Mouse (Mus musculus) intestine, embryonic 16.5 days (tissue): ENCODE measurements around the gene Desi1. TPM values are rescaled to one million over a fixed set of nuclear protein-coding genes. Genes with fewer than 3 reads are reported as not detected.

Experiments used
- ATAC-seq: fragments of 200-750 bp; cut with Nextera tagmentation; 2 replicates; pipeline ENCODE4 v1.8.0; 2017; ENCODE audit warnings: moderate TSS enrichment, moderate library complexity
- H3K27ac ChIP-seq: fragments of 300-500 bp; sonication (generic); 2 replicates; pipeline ENCODE4 v1.5.1; 2014; ENCODE audit warnings: mild to moderate bottlenecking, low read length
- H3K27me3 ChIP-seq: fragments of 300-500 bp; sonication (generic); replicated peaks from 2 replicates; pipeline ENCODE4 v1.6.1; 2014; ENCODE audit warnings: low read length, control low read depth, mixed read lengths; ENCODE audit not compliant: control insufficient read depth, insufficient read depth
- H3K36me3 ChIP-seq: fragments of 300-500 bp; sonication (generic); 2 replicates; pipeline ENCODE4 v1.6.1; 2014; ENCODE audit warnings: low read length, control low read depth; ENCODE audit not compliant: control insufficient read depth, insufficient read depth
- H3K4me1 ChIP-seq: fragments of 300-500 bp; sonication (generic); 2 replicates; pipeline ENCODE4 v1.6.1; 2014; ENCODE audit warnings: low read length, control low read depth, mixed read lengths; ENCODE audit not compliant: control insufficient read depth, insufficient read depth
- H3K4me2 ChIP-seq: fragments of 300-500 bp; sonication (generic); 2 replicates; pipeline ENCODE4 v1.6.1; 2014; ENCODE audit warnings: low read depth, low read length, control low read depth
- H3K4me3 ChIP-seq: fragments of 300-500 bp; sonication (generic); 2 replicates; pipeline ENCODE4 v1.5.1; 2014; ENCODE audit warnings: mild to moderate bottlenecking, low read length
- H3K9ac ChIP-seq: fragments of 300-500 bp; sonication (generic); 2 replicates; pipeline ENCODE4 v1.6.1; 2014; ENCODE audit warnings: low read depth, low read length
- H3K9me3 ChIP-seq: fragments of 300-500 bp; sonication (generic); 2 replicates; pipeline ENCODE4 v1.6.1; 2016; ENCODE audit warnings: low read length, control low read depth; ENCODE audit not compliant: control insufficient read depth
- WGBS: fragments of 180-500 bp; shearing (Covaris S2); extraction: QIAGEN DNeasy Blood & Tissue Kit; methylation state at CpG from one replicate; pipeline ENCODE4 v1.1.7; 2014; 5-methylcytosine and 5-hydroxymethylcytosine counted together
- polyA plus RNA-seq: library from polyadenylated mRNA; unstranded; fragments of >200 nt; fragmentation: Nextera tagmentation; extraction: Ambion mirVana; gene quantifications from 2 replicates; pipeline ENCODE4 v1.2.1, GENCODE M21; 2015

Desi1 gene
- polyA plus RNA-seq, 1 experiment from 2014 or later, result 19.6 TPM

DNA sequence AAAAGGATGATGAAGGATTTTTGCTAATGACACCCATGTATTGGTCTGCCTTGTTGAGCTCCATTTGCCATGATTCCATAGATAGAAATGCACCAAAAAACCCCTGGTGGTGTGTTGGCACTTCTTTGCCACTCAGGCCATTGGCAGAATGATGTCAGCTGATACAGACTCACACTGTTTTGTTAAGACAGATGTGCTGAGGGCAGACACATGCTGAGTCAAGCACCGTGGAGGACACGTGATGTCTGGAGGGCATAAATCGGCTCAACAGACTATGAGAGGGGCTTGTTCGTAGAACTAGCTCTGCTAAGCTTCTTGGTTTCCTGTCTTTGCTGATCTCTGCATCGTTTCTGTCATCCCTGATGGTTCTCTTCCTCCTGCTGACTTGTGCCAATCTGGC lies 18.9 kb upstream of the Desi1 start:
- ATAC-seq, result no peak

GRCm38 (mm10) chr15:82047080-82047883 lies 13.6 kb upstream of the Desi1 start, which contains the start of gene Snu13:
Snu13 (minus strand) TSS chr15:82047598.
- WGBS, result under 1% methylated on average over 74 of the region's 74 CpGs
- Histone ChIP-seq H3K4me1 (peaks cover 13% of the 10 kb centered on the region), H3K27ac (peak within 1 kb of the TSS; percentile 85), H3K36me3 (peaks cover 3% of the 10 kb centered on the region; the same call in 1 of the 2 replicates), H3K9ac (peak within 1 kb of the TSS; percentile 99), H3K4me3 (peak within 1 kb of the TSS; percentile 99), H3K4me2 (peak within 1 kb of the TSS; percentile 90), H3K27me3 (no peaks in the 10 kb centered on the region), H3K9me3 (no peaks in the 10 kb centered on the region)
- ATAC-seq, result peak; percentile 91

More for the DNA sequence above, 18.9 kb upstream of the Desi1 start:
- Histone ChIP-seq H3K9me3 (no peaks in the 10 kb centered on the region), H3K27ac (no peak overlapping the region), H3K4me2 (no peak overlapping the region), H3K9ac (no peak overlapping the region), H3K4me1 (no peaks in the 10 kb centered on the region; the same call in 1 of the 2 replicates), H3K4me3 (no peak overlapping the region), H3K36me3 (no peaks in the 10 kb centered on the region), H3K27me3 (no peaks in the 10 kb centered on the region)
- WGBS, result 65% methylated on average over 5 of the region's 5 CpGs

DNA sequence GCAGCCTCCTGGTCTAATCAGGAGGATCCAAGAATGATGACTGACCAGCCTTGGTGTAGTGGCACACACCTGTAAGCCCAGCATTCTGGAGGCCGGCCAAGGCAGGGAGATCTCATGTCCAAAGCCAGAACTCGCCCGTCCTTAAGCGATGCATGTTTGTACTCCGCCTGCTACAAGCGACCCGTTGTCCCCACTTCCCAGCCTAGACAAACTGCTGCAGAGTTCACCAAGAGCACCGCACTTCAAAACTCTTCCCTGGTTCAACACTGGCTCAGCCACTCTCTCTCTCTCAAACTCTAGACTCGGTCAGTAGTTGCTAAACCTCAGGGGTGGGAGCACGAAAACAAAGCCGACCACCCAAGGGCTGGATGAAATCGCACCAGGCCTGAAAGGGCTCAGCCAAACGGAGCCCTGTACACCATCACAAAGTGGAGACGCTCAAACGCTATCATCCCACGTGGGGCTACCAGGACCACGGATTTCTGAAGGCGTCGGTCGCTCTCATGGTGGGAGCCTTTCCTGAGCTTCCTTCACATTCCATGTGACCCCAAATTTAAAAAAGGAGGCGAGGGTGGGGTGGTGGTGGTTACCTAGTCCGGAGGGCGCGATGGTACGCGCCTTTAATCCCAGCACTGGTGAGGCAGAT lies 12.7 kb upstream of the Desi1 start:
- peak overlapping the region; percentile 99 for H3K4me3 ChIP-seq
- peak; percentile 16; the same call in 1 of the 2 replicates for ATAC-seq
- peak overlapping the region; percentile 90 for H3K4me2 ChIP-seq
- WGBS, result 1% methylated on average over 26 of the region's 26 CpGs
- no peak overlapping the region for H3K27ac ChIP-seq
- H3K9me3 ChIP-seq, result no peaks in the 10 kb centered on the region
- H3K9ac ChIP-seq, result peak overlapping the region; percentile 99
- peaks cover 3% of the 10 kb centered on the region; the same call in 1 of the 2 replicates for H3K36me3 ChIP-seq
- peaks cover 13% of the 10 kb centered on the region for H3K4me1 ChIP-seq
- no peaks in the 10 kb centered on the region for H3K27me3 ChIP-seq

DNA sequence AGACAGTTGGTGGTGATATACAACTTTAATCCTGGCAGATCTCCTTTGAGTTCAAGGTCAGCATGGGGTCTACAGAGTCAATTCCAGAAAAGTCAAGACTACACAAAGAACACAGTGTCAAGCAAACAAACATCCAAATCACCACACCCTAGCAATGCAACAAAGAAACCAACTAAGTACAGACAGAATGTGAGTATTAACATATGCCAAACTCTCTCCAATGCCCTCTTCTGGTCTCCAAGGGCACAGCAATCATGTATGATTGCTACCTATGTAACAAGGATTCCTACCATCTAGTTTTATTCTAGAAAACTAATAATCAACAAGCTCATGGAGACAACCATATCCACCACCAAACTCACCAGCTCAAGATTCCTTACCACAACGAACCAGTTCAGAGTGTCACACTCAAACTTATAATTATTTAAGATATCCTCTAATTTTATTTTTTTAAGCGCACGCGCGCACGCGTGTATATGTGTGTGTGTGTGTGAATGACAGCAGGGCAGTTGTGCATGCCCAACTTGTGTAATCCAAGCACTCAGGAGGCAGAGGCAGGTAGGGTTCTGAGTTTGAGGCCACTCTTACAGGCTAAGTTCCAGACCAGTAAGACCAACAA lies 10.6 kb upstream of the Desi1 start:
- H3K36me3 ChIP-seq, result peaks cover 3% of the 10 kb centered on the region; the same call in 1 of the 2 replicates
- H3K9ac ChIP-seq, result no peak overlapping the region
- H3K4me3 ChIP-seq, result no peak overlapping the region
- H3K9me3 ChIP-seq, result no peaks in the 10 kb centered on the region
- no peak for ATAC-seq
- no peaks in the 10 kb centered on the region for H3K27me3 ChIP-seq
- H3K4me1 ChIP-seq, result peaks cover 13% of the 10 kb centered on the region
- 98% methylated on average over 7 of the region's 7 CpGs for WGBS
- H3K4me2 ChIP-seq, result no peak overlapping the region
- no peak overlapping the region for H3K27ac ChIP-seq

DNA sequence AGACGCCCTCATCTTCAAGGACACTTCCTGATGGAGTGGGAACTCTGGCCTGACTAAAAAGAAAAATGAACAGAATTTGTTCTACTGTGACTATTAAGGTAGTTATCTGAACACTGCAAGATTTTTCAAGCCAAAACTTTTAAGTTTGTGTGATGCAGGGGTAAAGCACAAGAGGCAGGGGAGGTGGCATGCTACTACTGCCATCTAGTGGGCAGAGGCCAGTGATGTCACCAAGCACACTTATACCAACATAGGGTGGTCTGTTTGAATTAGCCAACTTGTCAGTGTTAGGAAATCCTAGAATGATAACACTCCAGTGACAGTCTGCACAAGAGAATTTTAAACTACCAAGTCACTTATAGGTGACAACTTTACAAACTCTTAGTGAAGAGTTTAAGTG lies 7.0 kb upstream of the Desi1 start:
- H3K9ac ChIP-seq, result no peak overlapping the region
- H3K4me2 ChIP-seq, result no peak overlapping the region
- no peak overlapping the region for H3K4me3 ChIP-seq
- H3K27me3 ChIP-seq, result no peaks in the 10 kb centered on the region
- no peak; the same call in 1 of the 2 replicates for ATAC-seq
- peaks cover 5% of the 10 kb centered on the region for H3K4me1 ChIP-seq
- H3K36me3 ChIP-seq, result peaks cover 6% of the 10 kb centered on the region
- 98% methylated on average over 1 of the region's 1 CpGs for WGBS
- H3K27ac ChIP-seq, result no peak overlapping the region
- H3K9me3 ChIP-seq, result no peaks in the 10 kb centered on the region

DNA sequence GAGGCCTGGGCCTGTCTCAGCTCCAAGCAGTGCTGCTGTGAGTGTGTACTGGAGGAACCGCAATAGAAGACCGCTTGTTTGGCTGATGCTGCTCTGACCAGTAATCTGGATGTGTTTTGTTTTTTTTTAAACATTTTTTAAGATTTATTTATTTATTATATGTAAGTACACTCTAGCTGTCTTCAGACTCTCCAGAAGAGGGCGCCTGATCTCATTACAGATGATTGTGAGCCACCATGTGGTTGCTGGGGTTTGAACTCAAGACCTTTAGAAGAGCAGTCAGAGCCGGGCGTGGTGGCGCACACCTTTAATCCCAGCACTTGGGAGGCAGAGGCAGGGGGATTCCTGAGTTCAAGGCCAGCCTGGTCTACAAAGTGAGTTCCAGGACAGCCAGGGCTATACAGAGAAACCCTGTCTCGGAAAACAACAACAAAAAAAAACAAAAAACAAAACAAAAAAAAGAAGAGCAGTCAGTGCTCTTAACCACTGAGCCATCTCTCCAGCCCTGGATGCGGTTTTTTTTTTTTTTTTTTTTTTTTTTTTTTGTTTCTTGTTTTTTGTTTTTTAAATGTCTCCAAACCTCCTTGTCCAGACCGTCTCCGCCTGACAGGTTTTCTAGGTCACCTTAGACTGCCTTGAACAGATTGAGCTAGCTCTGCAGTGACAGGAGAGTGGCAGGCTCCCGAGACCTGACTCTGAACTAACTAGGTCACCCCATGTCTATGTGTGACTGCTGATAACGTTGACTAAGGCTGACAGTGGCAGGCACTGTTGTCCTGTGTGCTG lies 2.4 kb upstream of the Desi1 start:
- Histone ChIP-seq H3K4me1 (no peaks in the 10 kb centered on the region), H3K27ac (no peak overlapping the region), H3K4me3 (no peak overlapping the region), H3K9ac (no peak overlapping the region), H3K27me3 (no peaks in the 10 kb centered on the region), H3K4me2 (no peak overlapping the region), H3K36me3 (peaks cover 9% of the 10 kb centered on the region), H3K9me3 (no peaks in the 10 kb centered on the region)
- WGBS, result 81% methylated on average over 12 of the region's 12 CpGs
- ATAC-seq, result no peak

- Histone ChIP-seq H3K4me3 (no peak overlapping the region), H3K4me1 (no peaks in the 10 kb centered on the region), H3K4me2 (no peak overlapping the region), H3K9me3 (no peaks in the 10 kb centered on the region), H3K27me3 (no peaks in the 10 kb centered on the region), H3K27ac (no peak overlapping the region), H3K36me3 (peaks cover 22% of the 10 kb centered on the region), H3K9ac (no peak overlapping the region)
- WGBS, result 88% methylated on average over 7 of the region's 7 CpGs
- no peak for ATAC-seq
Observed at GRCm38 (mm10) chr15:82032386-82032785, 1.3 kb downstream of the Desi1 start.

GRCm38 (mm10) chr15:82027726-82028125 lies 5.9 kb downstream of the Desi1 start:
- 68% methylated on average over 7 of the region's 7 CpGs for WGBS
- peaks cover 26% of the 10 kb centered on the region for H3K36me3 ChIP-seq
- no peak for ATAC-seq

GRCm38 (mm10) chr15:82027276-82027675 lies 6.4 kb downstream of the Desi1 start:
- peaks cover 26% of the 10 kb centered on the region for H3K36me3 ChIP-seq

More at GRCm38 (mm10) chr15:82027726-82028125, 5.9 kb downstream of the Desi1 start:
- H3K27me3 ChIP-seq, result no peaks in the 10 kb centered on the region
- no peaks in the 10 kb centered on the region for H3K9me3 ChIP-seq
- no peak overlapping the region for H3K4me2 ChIP-seq
- no peaks in the 10 kb centered on the region for H3K4me1 ChIP-seq
- H3K27ac ChIP-seq, result no peak overlapping the region
- no peak overlapping the region for H3K9ac ChIP-seq
- no peak overlapping the region for H3K4me3 ChIP-seq

More at GRCm38 (mm10) chr15:82027276-82027675, 6.4 kb downstream of the Desi1 start:
- Histone ChIP-seq H3K4me1 (no peaks in the 10 kb centered on the region), H3K9me3 (no peaks in the 10 kb centered on the region), H3K27ac (no peak overlapping the region), H3K27me3 (no peaks in the 10 kb centered on the region), H3K9ac (no peak overlapping the region), H3K4me2 (no peak overlapping the region), H3K4me3 (no peak overlapping the region)
- WGBS, result 91% methylated on average over 7 of the region's 7 CpGs
- no peak for ATAC-seq
